Mouse (Mus musculus) liver, postnatal 0 days (tissue): ENCODE data around the gene Cgn.

Experiments used
- CTCF ChIP-seq: sonication (generic); IDR thresholded peaks from 2 replicates; pipeline ENCODE4 v1.5.1; 2016; ENCODE audit warnings: antibody characterized with exemption, low read depth
- EP300 ChIP-seq: IDR thresholded peaks from 2 replicates; pipeline ENCODE4 v1.6.1; 2016; ENCODE audit warnings: antibody characterized with exemption, low read depth, mild to moderate bottlenecking

DNA sequence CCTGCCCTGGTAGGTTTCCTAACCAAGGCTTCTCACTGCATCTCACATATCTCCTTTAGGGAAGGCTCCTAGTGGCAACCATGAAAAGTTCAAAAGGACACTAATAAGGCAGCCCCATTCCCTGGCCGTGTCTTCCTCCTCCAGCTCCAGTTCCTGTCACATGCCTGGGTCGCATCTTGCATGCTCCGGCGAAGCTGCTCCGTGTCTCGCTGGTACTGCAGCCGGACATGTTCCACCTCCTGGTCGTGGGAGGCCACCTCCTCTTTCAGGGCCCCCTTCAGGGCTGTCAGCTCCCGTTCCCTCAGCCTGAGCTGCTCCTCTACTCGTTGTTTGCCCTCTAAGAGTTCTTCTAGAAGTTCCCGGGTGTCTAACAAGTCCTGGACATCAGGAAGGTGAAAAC, 12.3 kb downstream of the Cgn start:
- no peak for TF ChIP-seq CTCF
- no peak for TF ChIP-seq EP300
